Mouse (Mus musculus) liver, postnatal 0 days (tissue): ENCODE measurements at regions not wholly inside any gene's neighbourhood (a gene's known extent, or its start where the extent isn't known, plus 50 kb on each side); places are given as distances from the start of the nearest gene placed in this dataset.

Experiments
- CTCF ChIP-seq: sonication (generic); IDR thresholded peaks from 2 replicates; pipeline ENCODE4 v1.5.1; 2016; ENCODE audit warnings: antibody characterized with exemption, low read depth
- EP300 ChIP-seq: IDR thresholded peaks from 2 replicates; pipeline ENCODE4 v1.6.1; 2016; ENCODE audit warnings: antibody characterized with exemption, low read depth, mild to moderate bottlenecking

DNA sequence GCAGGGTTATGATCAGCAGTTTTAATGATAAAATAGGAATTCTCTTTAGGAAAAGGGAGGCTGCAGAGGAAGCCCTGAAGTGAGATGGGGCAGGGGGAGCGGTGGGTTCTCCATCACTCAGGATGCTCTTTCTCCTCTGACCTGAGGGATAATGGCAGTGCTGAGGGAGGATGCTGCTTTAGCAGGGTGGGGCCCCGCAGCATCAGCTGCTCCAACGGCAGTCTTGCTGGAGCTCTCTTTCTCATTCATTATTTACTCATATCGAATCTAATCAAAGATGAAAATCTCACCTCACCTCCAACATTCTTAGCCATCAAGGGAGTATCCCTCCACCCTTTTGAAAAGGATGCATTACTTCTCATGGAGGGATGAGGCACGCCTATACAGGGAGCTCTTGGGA lies 141.7 kb downstream of the Gm11011 start:
- TF ChIP-seq EP300 (no peak), CTCF (no peak)
